11 mouse cellular contexts compared by ENCODE assay signal in genomic region chr12:4719762-4720754, GRCm38 (mm10). TPM values are rescaled to one million over a fixed set of nuclear protein-coding genes. Genes with fewer than 3 reads are reported as not detected.
DNase-seq lines count a peak whose midpoint lies in the region; ATAC-seq and TF ChIP-seq lines count a peak whose summit lies in the region.
"Had no signal": no experiment of that assay in that cellular context is flagged by ENCODE, and none has a peak within 500 bp of the region (broad histone marks: within the 10 kb centered on the region; RNA-seq: fewer than 3 reads in every experiment).

No protein-coding gene starts in this region.

- TF ChIP-seq POLR2A in bone marrow, adult 2 months (IDR thresholded peaks at IDR 0.05; ENCODE audit: borderline replicate concordance, control insufficient read depth, low read depth, low read length) = no peak
- no peak for TF ChIP-seq POLR2A in cerebellum, adult 2 months (IDR thresholded peaks at IDR 0.05; ENCODE audit: borderline replicate concordance, insufficient read depth, low read length)

- ATAC-seq in heart, embryonic 13.5 days (ENCODE audit: extremely low read depth, insufficient number of reproducible peaks, low FRiP score, low TSS enrichment) = no peak
- ATAC-seq in CD4-positive, CD25-positive, alpha-beta regulatory T cell, adult 4 months = peak; percentile 34
- ATAC-seq in liver, embryonic 14.5 days (ENCODE audit: insufficient read depth) = peak; percentile 74
- ATAC-seq: activated CD4-positive, CD25-positive, alpha-beta regulatory T cell, adult 4 months had no signal

- no peak overlapping the region for H3K27ac ChIP-seq in heart, embryonic 13.5 days (replicated peaks)
- no peak overlapping the region for H3K27ac ChIP-seq in bone marrow, adult 2 months (ENCODE audit: control insufficient read depth, insufficient read depth, low read depth, low read length, poor library complexity)
- H3K27ac ChIP-seq in liver, embryonic 14.5 days = peak overlapping the region; percentile 4
- H3K27ac ChIP-seq in cerebellum, adult 2 months (ENCODE audit: insufficient read depth, low read length) = no peak overlapping the region

- peak; percentile 40; the same call in 1 of the 2 replicates for TF ChIP-seq CTCF in bone marrow, adult 2 months (IDR thresholded peaks at IDR 0.05; ENCODE audit: control insufficient read depth, insufficient read depth, low read length)
- peak; percentile 74 for TF ChIP-seq CTCF in liver, embryonic 14.5 days (IDR thresholded peaks at IDR 0.05; ENCODE audit: low read depth)
- no peak for TF ChIP-seq CTCF in cerebellum, adult 2 months (IDR thresholded peaks at IDR 0.05; ENCODE audit: borderline replicate concordance, insufficient read depth, low read depth, low read length)

- no peak overlapping the region for H3K9ac ChIP-seq in heart, embryonic 13.5 days
- H3K9ac ChIP-seq in liver, embryonic 14.5 days (replicated peaks) = no peak overlapping the region

- peaks cover 25% of the 10 kb centered on the region for H3K4me1 ChIP-seq in heart, embryonic 13.5 days
- H3K4me1 ChIP-seq in bone marrow, adult 2 months (ENCODE audit: control insufficient read depth, insufficient read depth, low read length) = no peaks in the 10 kb centered on the region
- peaks cover 28 to 47% of the 10 kb centered on the region in 2 experiments for H3K4me1 ChIP-seq in liver, embryonic 14.5 days (replicated peaks; ENCODE audit: control insufficient read depth in 2 of 2, insufficient read depth in 2 of 2, low read length in 1 of 2)
- H3K4me1 ChIP-seq in cerebellum, adult 2 months (ENCODE audit: control insufficient read depth, insufficient read depth, low read length) = no peaks in the 10 kb centered on the region

- no peak overlapping the region for H3K4me3 ChIP-seq in heart, embryonic 13.5 days
- no peak overlapping the region for H3K4me3 ChIP-seq in bone marrow, adult 2 months (replicated peaks; ENCODE audit: control insufficient read depth, low read depth, low read length)
- H3K4me3 ChIP-seq in liver, embryonic 14.5 days (ENCODE audit: insufficient read depth in 1 of 2, low read depth in 2 of 2, low read length in 2 of 2) = peak overlapping the region; percentile 36 to 50
- H3K4me3 ChIP-seq in cerebellum, adult 2 months (replicated peaks; ENCODE audit: insufficient read depth, low read depth, low read length) = no peak overlapping the region

- no peaks in the 10 kb centered on the region for H3K36me3 ChIP-seq in heart, embryonic 13.5 days
- no peaks in the 10 kb centered on the region for H3K36me3 ChIP-seq in liver, embryonic 14.5 days (replicated peaks; ENCODE audit: control insufficient read depth, insufficient read depth, low read depth)

- 65% methylated on average over 17 of the region's 17 CpGs for WGBS in heart, embryonic 13.5 days
- 70% methylated on average over 17 of the region's 17 CpGs for WGBS in bone marrow, adult 2 months
- 45% methylated on average over 17 of the region's 17 CpGs for WGBS in liver, embryonic 14.5 days (ENCODE audit: insufficient replicate concordance)
- WGBS in cerebellum, adult 2 months = 77% methylated on average over 17 of the region's 17 CpGs

- H3K9me3 ChIP-seq in heart, embryonic 13.5 days = no peaks in the 10 kb centered on the region
- no peaks in the 10 kb centered on the region for H3K9me3 ChIP-seq in liver, embryonic 14.5 days (ENCODE audit: control insufficient read depth, low read length)

- peak overlapping the region; percentile 30; the same call in 1 of the 2 replicates for H3K4me2 ChIP-seq in heart, embryonic 13.5 days
- H3K4me2 ChIP-seq in liver, embryonic 14.5 days (ENCODE audit: low read depth) = peak overlapping the region; percentile 55

- TF ChIP-seq EP300 in liver, embryonic 14.5 days (IDR thresholded peaks at IDR 0.05; ENCODE audit: low read depth) = no peak

- no peaks in the 10 kb centered on the region for H3K27me3 ChIP-seq in heart, embryonic 13.5 days (replicated peaks)
- no peaks in the 10 kb centered on the region for H3K27me3 ChIP-seq in liver, embryonic 14.5 days (ENCODE audit: control insufficient read depth, insufficient read depth, low read length)
- H3K27me3 ChIP-seq in cerebellum, adult 2 months (ENCODE audit: control insufficient read depth, insufficient read depth, low read length) = no peaks in the 10 kb centered on the region

- no peak for DNase-seq in heart, adult 8-10 months (ENCODE audit: low spot score)
- peak; percentile 62 to 80 (median 68) for DNase-seq in liver, embryonic 14.5 days (ENCODE audit: low read depth in 3 of 3, low spot score in 3 of 3)
- DNase-seq in frontal cortex, postnatal 14 days (ENCODE audit: low spot score in 2 of 2) = no peak
- no peak for DNase-seq in cerebellum, adult 11 months
- DNase-seq in cerebellum, adult 2 months = no peak
- DNase-seq: gastrocnemius, postnatal 10 days; kidney, adult 11 months had no signal

RNA-seq across cellular contexts. Expression of gene Fam228a, which starts 18.2 kb away (rescaled TPM):
- polyA plus RNA-seq in heart, embryonic 13.5 days (2015; fragmentation: Nextera tagmentation; extraction: Ambion mirVana) = 0.13 TPM in 1 of 2 replicates, not detected in the other
- total RNA-seq in heart, adult 8-10 months (2022) = under 1 TPM; 0.11 to 0.50 (median 0.19) TPM
- polyA plus RNA-seq in CD4-positive, CD25-positive, alpha-beta regulatory T cell, adult 4 months (2017; shearing (Covaris generic)) = under 1 TPM; 0.47 to 0.80 TPM
- not detected in 2 replicates for polyA plus RNA-seq in bone marrow, adult 2 months (2011; ENCODE audit: insufficient read depth, insufficient read length, low replicate concordance, missing spikeins)
- 0.09 TPM in 2 replicates for polyA plus RNA-seq in liver, embryonic 14.5 days (2012; rRNA removed)
- 0.05 TPM in 1 of 2 replicates, not detected in the other for polyA plus RNA-seq in liver, embryonic 14.5 days (2014; fragmentation: Nextera tagmentation; extraction: Ambion mirVana)
- 2.1 and 2.2 TPM in 2 replicates for polyA plus RNA-seq in cerebellum, adult 2 months (2012; rRNA removed)
- polyA plus RNA-seq: activated CD4-positive, CD25-positive, alpha-beta regulatory T cell, adult 4 months had no signal

RNA-seq across cellular contexts. Expression of gene Pfn4, which starts 48.8 kb away (rescaled TPM):
- polyA plus RNA-seq in heart, embryonic 13.5 days (2015; fragmentation: Nextera tagmentation; extraction: Ambion mirVana) = 1.5 and 2.0 TPM in 2 replicates
- total RNA-seq in heart, adult 8-10 months (2022) = 1 to 10 TPM; 2.2 to 5.0 (median 2.9) TPM
- 1 to 10 TPM in 1 of 2 experiments, under 1 TPM in 1; 0.62 to 2.0 TPM for polyA plus RNA-seq in CD4-positive, CD25-positive, alpha-beta regulatory T cell, adult 4 months (2017; shearing (Covaris generic))
- 1.4 and 1.6 TPM in 2 replicates for polyA plus RNA-seq in bone marrow, adult 2 months (2011; ENCODE audit: insufficient read depth, insufficient read length, low replicate concordance, missing spikeins)
- 0.21 and 0.39 TPM in 2 replicates for polyA plus RNA-seq in liver, embryonic 14.5 days (2012; rRNA removed)
- polyA plus RNA-seq in liver, embryonic 14.5 days (2014; fragmentation: Nextera tagmentation; extraction: Ambion mirVana) = 0.56 and 1.1 TPM in 2 replicates
- 8.9 and 11.0 TPM in 2 replicates for polyA plus RNA-seq in cerebellum, adult 2 months (2012; rRNA removed)
- polyA plus RNA-seq: activated CD4-positive, CD25-positive, alpha-beta regulatory T cell, adult 4 months had no signal

RNA-seq across cellular contexts. Expression of gene Fam228b, which starts 49.0 kb away (rescaled TPM):
- 2.8 TPM in 2 replicates for polyA plus RNA-seq in heart, embryonic 13.5 days (2015; fragmentation: Nextera tagmentation; extraction: Ambion mirVana)
- 1 to 10 TPM; 5.9 to 7.6 (median 7.3) TPM for total RNA-seq in heart, adult 8-10 months (2022)
- polyA plus RNA-seq in CD4-positive, CD25-positive, alpha-beta regulatory T cell, adult 4 months (2017; shearing (Covaris generic)) = 1 to 10 TPM in 1 of 2 experiments, not detected in 1; 1.3 TPM
- polyA plus RNA-seq in bone marrow, adult 2 months (2011; ENCODE audit: insufficient read depth, insufficient read length, low replicate concordance, missing spikeins) = 8.6 TPM in 1 of 2 replicates, not detected in the other
- polyA plus RNA-seq in liver, embryonic 14.5 days (2012; rRNA removed) = 0.37 and 0.73 TPM in 2 replicates
- 0.33 and 1.0 TPM in 2 replicates for polyA plus RNA-seq in liver, embryonic 14.5 days (2014; fragmentation: Nextera tagmentation; extraction: Ambion mirVana)
- 6.9 and 11.4 TPM in 2 replicates for polyA plus RNA-seq in cerebellum, adult 2 months (2012; rRNA removed)
- polyA plus RNA-seq: activated CD4-positive, CD25-positive, alpha-beta regulatory T cell, adult 4 months had no signal

Comparison
In these comparisons a context has a peak if more than half of its experiments do, and no peak if none do; other contexts are left out.
1. H3K4me3 ChIP-seq: peak in liver, embryonic 14.5 days (2 of 2); none in heart, embryonic 13.5 days (single experiment), bone marrow, adult 2 months (single experiment) and cerebellum, adult 2 months (single experiment).
2. DNase-seq: peak in liver, embryonic 14.5 days (3 of 3); none in heart, adult 8-10 months (single experiment), frontal cortex, postnatal 14 days (0 of 2), cerebellum, adult 11 months (single experiment) and cerebellum, adult 2 months (0 of 2).